Mouse (Mus musculus): ENCODE results near the gene Phlda2. TPM values are rescaled to one million over a fixed set of nuclear protein-coding genes. Genes with fewer than 3 reads are reported as not detected.

The Phlda2 gene
- total and polyA plus RNA-seq, 3 experiments: not detected

- in situ Hi-C loops (cut with MboI; ENCODE audit: low pct_ligation_motif_present, low pct_unique_long_range_greater_than_20kb, low sequenced_read_pairs) (no loop called here), dilution Hi-C loops (cut with MboI; ENCODE audit: extremely low pct_ligation_motif_present, extremely low pct_unique_long_range_greater_than_20kb, low sequenced_read_pairs) (no loop called here)
- no peak overlapping the region for H3K4me3 ChIP-seq (replicated peaks in 1 of 3; ENCODE audit: low read depth in 2 of 3, low read length in 2 of 3, poor library complexity in 1 of 3)
- H3K4me1 ChIP-seq (ENCODE audit: control insufficient read depth in 1 of 2, insufficient read depth in 2 of 2): no peaks in the 10 kb centered on the region
- H3K27ac ChIP-seq (ENCODE audit: insufficient read depth, low read depth): no peak overlapping the region
- no peak for DNase-seq (ENCODE audit: extremely low read depth)
- no peaks in the 10 kb centered on the region for H3K79me2 ChIP-seq (replicated peaks; ENCODE audit: control insufficient read depth, extremely low read depth, insufficient read depth, poor library complexity, severe bottlenecking)
- no peak overlapping the region for H3K4me2 ChIP-seq (ENCODE audit: insufficient read depth, low read depth, poor library complexity, severe bottlenecking)
- TF ChIP-seq MAZ (IDR thresholded peaks at IDR 0.05; ENCODE audit: low read depth, low read length): no peak
- TF ChIP-seq RAD21 (IDR thresholded peaks at IDR 0.05; ENCODE audit: low read depth, low read length): no peak
- TF ChIP-seq SMC3 (IDR thresholded peaks at IDR 0.05; ENCODE audit: low read depth, low read length): no peak
- no peak for TF ChIP-seq MXI1 (IDR thresholded peaks at IDR 0.05; ENCODE audit: low read depth, low read length)
- no peak for TF ChIP-seq E2F4 (IDR thresholded peaks at IDR 0.05; ENCODE audit: insufficient replicate concordance, low read depth, low read length)
- TF ChIP-seq SIN3A (IDR thresholded peaks at IDR 0.05; ENCODE audit: low read length): no peak
- TF ChIP-seq TBP (conservative IDR thresholded peaks at IDR 0.05; ENCODE audit: low read depth, low read length): no peak
- no peak for TF ChIP-seq EP300 (IDR thresholded peaks at IDR 0.05; ENCODE audit: low read length)
- TF ChIP-seq ZKSCAN1 (IDR thresholded peaks at IDR 0.05; ENCODE audit: borderline replicate concordance, low read depth, low read length): no peak
- no peak for TF ChIP-seq HCFC1 (IDR thresholded peaks at IDR 0.05; ENCODE audit: low read depth, low read length)
- TF ChIP-seq MAX (IDR thresholded peaks at IDR 0.05; ENCODE audit: low read length): no peak
- TF ChIP-seq IRF4 (IDR thresholded peaks at IDR 0.05; ENCODE audit: low read depth, low read length): no peak
- no peak for TF ChIP-seq ZMIZ1 (IDR thresholded peaks at IDR 0.05; ENCODE audit: low read depth, low read length)
- H3K9me3 ChIP-seq (replicated peaks; ENCODE audit: low read length): no peaks in the 10 kb centered on the region
- no peak overlapping the region for H3K9ac ChIP-seq (ENCODE audit: insufficient read depth, low read depth)
- H3K27me3 ChIP-seq (replicated peaks): no peaks in the 10 kb centered on the region
- peaks cover 56 to 75% of the 10 kb centered on the region in 2 experiments for H3K36me3 ChIP-seq (replicated peaks in 1 of 2; ENCODE audit: control insufficient read depth in 1 of 2, insufficient read depth in 1 of 2, low read length in 1 of 2)
These were observed 11.4 kb upstream of the Phlda2 start for GRCm38 (mm10) chr7:143514416-143514768.

- dilution Hi-C loops (cut with MboI; ENCODE audit: extremely low pct_ligation_motif_present, extremely low pct_unique_long_range_greater_than_20kb, low sequenced_read_pairs): no loop called here
- H3K27me3 ChIP-seq (replicated peaks): no peaks in the 10 kb centered on the region
- H3K4me2 ChIP-seq (ENCODE audit: insufficient read depth, low read depth, poor library complexity, severe bottlenecking): no peak overlapping the region
- no peak overlapping the region for H3K9ac ChIP-seq (ENCODE audit: insufficient read depth, low read depth)
- TF ChIP-seq IRF4 (IDR thresholded peaks at IDR 0.05; ENCODE audit: low read depth, low read length) (no peak), BHLHE40 (IDR thresholded peaks at IDR 0.05; ENCODE audit: low read depth, low read length) (no peak), CTCF (conservative IDR thresholded peaks at IDR 0.05 in 1 of 2, IDR thresholded peaks at IDR 0.05 in 1 of 2; ENCODE audit: low read depth in 2 of 2, low read length in 2 of 2) (no peak), HCFC1 (IDR thresholded peaks at IDR 0.05; ENCODE audit: low read depth, low read length) (no peak), MAFK (IDR thresholded peaks at IDR 0.05; ENCODE audit: insufficient replicate concordance, low read length) (no peak), ETS1 (conservative IDR thresholded peaks at IDR 0.05; ENCODE audit: low read depth, low read length) (no peak), MAX (IDR thresholded peaks at IDR 0.05; ENCODE audit: low read length) (no peak), E2F4 (IDR thresholded peaks at IDR 0.05; ENCODE audit: insufficient replicate concordance, low read depth, low read length) (no peak), MAZ (IDR thresholded peaks at IDR 0.05; ENCODE audit: low read depth, low read length) (no peak), MYC (IDR thresholded peaks at IDR 0.05; ENCODE audit: low read depth, low read length) (no peak), MXI1 (IDR thresholded peaks at IDR 0.05; ENCODE audit: low read depth, low read length) (no peak), RCOR1 (conservative IDR thresholded peaks at IDR 0.05; ENCODE audit: low read depth, low read length) (no peak), ELF1 (IDR thresholded peaks at IDR 0.05; ENCODE audit: low read depth, low read length) (no peak), NRF1 (IDR thresholded peaks at IDR 0.05; ENCODE audit: low read depth, low read length) (no peak), ZC3H11A (IDR thresholded peaks at IDR 0.05; ENCODE audit: low read depth, low read length) (no peak), JUN (IDR thresholded peaks at IDR 0.05; ENCODE audit: insufficient read depth, low read depth, low read length) (no peak), SIN3A (IDR thresholded peaks at IDR 0.05; ENCODE audit: low read length) (no peak)
- H3K9me3 ChIP-seq (replicated peaks; ENCODE audit: low read length): no peaks in the 10 kb centered on the region
- DNase-seq (ENCODE audit: extremely low read depth): no peak
- H3K36me3 ChIP-seq (replicated peaks in 1 of 2; ENCODE audit: control insufficient read depth in 1 of 2, insufficient read depth in 1 of 2, low read length in 1 of 2): peaks cover 51 to 70% of the 10 kb centered on the region in 2 experiments
- no peak overlapping the region for H3K27ac ChIP-seq (ENCODE audit: insufficient read depth, low read depth)
- H3K4me3 ChIP-seq (replicated peaks in 1 of 3; ENCODE audit: low read depth in 2 of 3, low read length in 2 of 3, poor library complexity in 1 of 3): no peak overlapping the region
- no peaks in the 10 kb centered on the region for H3K4me1 ChIP-seq (ENCODE audit: control insufficient read depth in 1 of 2, insufficient read depth in 2 of 2)
- H3K79me2 ChIP-seq (replicated peaks; ENCODE audit: control insufficient read depth, extremely low read depth, insufficient read depth, poor library complexity, severe bottlenecking): no peaks in the 10 kb centered on the region
- in situ Hi-C loops (cut with MboI; ENCODE audit: low pct_ligation_motif_present, low pct_unique_long_range_greater_than_20kb, low sequenced_read_pairs): no loop called here
These were observed 10.9 kb upstream of the Phlda2 start for GRCm38 (mm10) chr7:143513763-143514415.

Measured in CH12.LX (cell line).